Mouse (Mus musculus) heart, postnatal 10 days (tissue): ENCODE results near the gene Olfr1443. TPM values are rescaled to one million over a fixed set of nuclear protein-coding genes. Genes with fewer than 3 reads are reported as not detected.

ENCODE experiments used
- DNase-seq, 2 experiments: peaks; one replicate each; pipeline ENCODE4 v3.0.0; 2021
- intact Hi-C: fragments of 180-260 bp; cut with DNase I; formaldehyde crosslinking; loops from one replicate; pipeline ENCODE4 v1.15.1; 2025
- total RNA-seq, 2 experiments: library from RNA; stranded (reverse); gene quantifications; 2 replicates each; pipeline ENCODE4 v1.2.3; 2021

Gene Olfr1443
- total RNA-seq, 2 experiments from 2014 or later, result not detected

GRCm38 (mm10) chr19:12731036-12731435 is 53.1 kb downstream of the Olfr1443 start:
- intact Hi-C loops, result no loop called here
- no peak for DNase-seq

DNA sequence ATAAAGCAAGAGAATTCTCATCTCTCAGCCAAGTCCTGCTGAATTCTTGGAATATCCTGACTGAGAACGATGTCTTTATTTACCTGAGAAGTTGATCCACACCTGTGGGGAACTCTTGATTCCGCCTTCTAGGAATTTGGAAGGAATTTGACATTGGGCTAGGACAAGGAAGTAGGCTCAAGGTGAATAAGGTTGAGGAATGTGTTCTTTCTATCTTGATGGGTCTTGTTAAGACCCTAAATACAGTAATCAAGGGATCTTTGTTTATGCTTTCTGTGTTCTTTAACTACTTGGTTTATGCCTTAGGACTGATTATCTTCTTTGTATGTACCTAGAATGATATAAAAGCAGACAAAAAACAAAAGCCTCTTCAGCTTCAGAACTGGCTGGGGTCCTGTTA is 54.0 kb downstream of the Olfr1443 start:
- intact Hi-C loops, result no loop called here
- DNase-seq, result no peak

Other genes with a start within 250 kb of the Olfr1443 start
- 1 to 10 TPM; 4.8 to 5.3 TPM for gene Mpeg1, start 217.3 kb upstream of the Olfr1443 start, total RNA-seq
- 10 to 100 TPM in 1 of 2 experiments, 1 to 10 TPM in 1; 9.6 to 10.7 TPM for gene Dtx4, start 176.7 kb upstream of the Olfr1443 start, total RNA-seq
- gene Fam111a, start 132.4 kb upstream of the Olfr1443 start, total RNA-seq, result 10 to 100 TPM in 1 of 2 experiments, 1 to 10 TPM in 1; 9.8 to 12.1 TPM
- not detected for gene Gm4952, start 78.1 kb upstream of the Olfr1443 start, total RNA-seq
- not detected for gene Glyat, start 44.8 kb upstream of the Olfr1443 start, total RNA-seq
- not detected for gene Olfr1442, start 7.7 kb upstream of the Olfr1443 start, total RNA-seq
- not detected for gene Keg1, start 17.7 kb downstream of the Olfr1443 start, total RNA-seq
- gene Cntf, start 87.5 kb downstream of the Olfr1443 start, total RNA-seq, result 1 to 10 TPM; 1.5 to 2.9 TPM
- gene Zfp91, start 118.0 kb downstream of the Olfr1443 start, total RNA-seq, result 10 to 100 TPM; 76.3 to 76.4 TPM
- gene Lpxn, start 118.1 kb downstream of the Olfr1443 start, total RNA-seq, result 1 to 10 TPM in 1 of 2 experiments, under 1 TPM in 1; 0.99 to 1.1 TPM
- not detected for gene Gm5244, start 168.6 kb downstream of the Olfr1443 start, total RNA-seq
- gene Olfr1444, start 179.2 kb downstream of the Olfr1443 start, total RNA-seq, result not detected
- not detected for gene Olfr1445, start 205.7 kb downstream of the Olfr1443 start, total RNA-seq
- gene Olfr1446, start 215.4 kb downstream of the Olfr1443 start, total RNA-seq, result not detected
- not detected for gene Olfr1447, start 225.6 kb downstream of the Olfr1443 start, total RNA-seq
- gene Olfr1448, start 246.3 kb downstream of the Olfr1443 start, total RNA-seq, result not detected